In the genomic region with DNA sequence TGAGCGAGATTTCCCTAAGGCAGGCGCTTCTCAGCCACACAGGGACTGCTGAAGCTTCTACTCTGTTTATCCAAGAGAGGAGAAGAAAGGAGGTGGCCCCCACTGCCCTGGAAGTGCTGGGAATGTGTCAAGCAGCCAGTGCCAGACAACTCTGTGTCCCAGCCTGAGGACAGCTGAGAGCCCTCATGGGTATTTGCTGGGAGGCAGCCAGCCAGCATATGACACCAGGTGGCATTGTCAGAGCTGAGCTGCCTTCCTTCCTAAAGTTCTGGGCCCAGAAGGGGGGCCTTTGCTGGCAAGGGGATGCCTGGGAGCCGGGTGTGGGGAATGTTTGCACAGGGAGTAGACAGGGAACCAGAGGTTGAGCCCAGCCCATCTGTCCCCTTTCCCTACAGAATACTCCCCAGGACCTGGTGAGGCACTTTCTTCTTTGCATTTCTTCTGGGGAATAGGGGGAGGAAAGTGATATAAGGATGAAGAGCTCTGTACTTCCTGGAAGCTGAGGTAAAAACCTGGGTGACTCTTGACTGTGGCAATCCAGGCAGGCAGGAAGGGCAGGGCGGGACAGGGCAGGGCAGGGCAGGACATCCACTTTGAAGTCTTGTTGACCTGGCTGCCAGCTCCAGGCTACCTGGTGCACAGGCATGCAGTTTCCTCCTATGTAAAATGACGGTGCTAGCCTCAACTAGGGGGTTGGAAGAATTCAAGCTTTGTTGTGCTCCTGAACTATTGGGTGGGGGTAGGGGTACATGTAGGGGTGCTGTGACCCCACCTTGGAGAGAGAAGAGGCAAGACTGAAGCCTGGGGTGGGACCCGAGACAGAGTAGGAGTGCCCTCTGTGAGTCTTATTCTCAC, we compare ENCODE assay signal across 11 mouse cellular contexts. TPM values are rescaled to one million over a fixed set of nuclear protein-coding genes. Genes with fewer than 3 reads are reported as not detected.
A peak's percentile ranks its signal among the peaks of the same experiment; 100 is the strongest.
DNase-seq lines count a peak whose midpoint lies in the region; ATAC-seq and TF ChIP-seq lines count a peak whose summit lies in the region.
"Had no signal": no experiment of that assay in that cellular context is flagged by ENCODE, and none has a peak within 500 bp of the region (broad histone marks: within the 10 kb centered on the region; RNA-seq: fewer than 3 reads in every experiment).

No protein-coding gene starts in this region.

- peak; percentile 93 for TF ChIP-seq EP300 in heart, adult 2 months (IDR thresholded peaks at IDR 0.05; ENCODE audit: insufficient read depth, low read depth, low read length)

- no peak for DNase-seq in hindbrain, embryonic 14.5 days (ENCODE audit: low spot score)
- DNase-seq in heart, adult 2 months = peak; percentile 70 to 83
- no peak for DNase-seq in cerebellum, postnatal 14 days
- no peak for DNase-seq in cerebellum, adult 18-20 months
- no peak for DNase-seq in ovary, postnatal 14 days (ENCODE audit: low spot score)

- H3K4me1 ChIP-seq in hindbrain, embryonic 13.5 days (replicated peaks) = peaks cover 27% of the 10 kb centered on the region
- H3K4me1 ChIP-seq in hindbrain, embryonic 14.5 days (replicated peaks; ENCODE audit: control insufficient read depth, insufficient read depth, low read length) = peaks cover 12% of the 10 kb centered on the region
- peaks cover 91% of the 10 kb centered on the region for H3K4me1 ChIP-seq in E14TG2a.4 (replicated peaks; ENCODE audit: low read depth, low read length)
- peaks cover 7% of the 10 kb centered on the region for H3K4me1 ChIP-seq in heart, adult 2 months (ENCODE audit: control insufficient read depth, insufficient read depth, low read length)
- peaks cover 6% of the 10 kb centered on the region; the same call in 1 of the 2 replicates for H3K4me1 ChIP-seq in intestine, postnatal 0 days (replicated peaks; ENCODE audit: control insufficient read depth, insufficient read depth, low read length)

- intact Hi-C loops in heart, adult 2 months (cut with DNase I) = no loop called here

- no peak overlapping the region for H3K4me3 ChIP-seq in hindbrain, embryonic 13.5 days
- no peak overlapping the region for H3K4me3 ChIP-seq in hindbrain, embryonic 14.5 days (replicated peaks; ENCODE audit: low read length)
- H3K4me3 ChIP-seq in E14TG2a.4 (replicated peaks; ENCODE audit: low read length) = 0 out of 2 replicates have a peak overlapping the region, but pooled peaks have one; percentile 7
- H3K4me3 ChIP-seq in heart, adult 2 months = no peak overlapping the region; the same call in 1 of the 2 replicates
- H3K4me3 ChIP-seq in intestine, postnatal 0 days (ENCODE audit: low read depth, low read length) = no peak overlapping the region
- H3K4me3 ChIP-seq: limb, embryonic 13.5 days had no signal

- peak overlapping the region; percentile 49; the same call in 1 of the 2 replicates for H3K9ac ChIP-seq in hindbrain, embryonic 13.5 days
- no peak overlapping the region for H3K9ac ChIP-seq in hindbrain, embryonic 14.5 days
- H3K9ac ChIP-seq in heart, adult 2 months (ENCODE audit: low read depth, low read length) = peak overlapping the region; percentile 5; the same call in 1 of the 2 replicates
- H3K9ac ChIP-seq in intestine, postnatal 0 days (ENCODE audit: low read depth, low read length) = no peak overlapping the region
- H3K9ac ChIP-seq: limb, embryonic 13.5 days had no signal

- H3K4me2 ChIP-seq in hindbrain, embryonic 13.5 days = no peak overlapping the region
- no peak overlapping the region for H3K4me2 ChIP-seq in hindbrain, embryonic 14.5 days (replicated peaks)
- H3K4me2 ChIP-seq in intestine, postnatal 0 days (replicated peaks; ENCODE audit: low read depth) = no peak overlapping the region
- H3K4me2 ChIP-seq: limb, embryonic 13.5 days had no signal

- TF ChIP-seq POLR2A in heart, adult 2 months (IDR thresholded peaks at IDR 0.05; ENCODE audit: insufficient read depth, low read depth, low read length) = 0 out of 2 replicates have a peak, but pooled peaks have one; percentile 39

- ATAC-seq in hindbrain, embryonic 13.5 days (ENCODE audit: low FRiP score) = no peak
- ATAC-seq in hindbrain, embryonic 14.5 days (ENCODE audit: low FRiP score) = no peak
- peak; percentile 7; the same call in 1 of the 2 replicates for ATAC-seq in intestine, postnatal 0 days

- H3K27ac ChIP-seq in hindbrain, embryonic 13.5 days = peak overlapping the region; percentile 35; the same call in 1 of the 2 replicates
- no peak overlapping the region for H3K27ac ChIP-seq in hindbrain, embryonic 14.5 days
- H3K27ac ChIP-seq in heart, adult 2 months = peak overlapping the region; percentile 83
- peak overlapping the region; percentile 46; the same call in 1 of the 2 replicates for H3K27ac ChIP-seq in intestine, postnatal 0 days (ENCODE audit: low read depth, low read length)
- H3K27ac ChIP-seq: limb, embryonic 13.5 days had no signal

- no peaks in the 10 kb centered on the region for H3K36me3 ChIP-seq in hindbrain, embryonic 13.5 days
- no peaks in the 10 kb centered on the region for H3K36me3 ChIP-seq in hindbrain, embryonic 14.5 days (replicated peaks; ENCODE audit: control insufficient read depth, insufficient read depth)
- H3K36me3 ChIP-seq in E14TG2a.4 (ENCODE audit: insufficient read depth, low read length) = no peaks in the 10 kb centered on the region
- H3K36me3 ChIP-seq in heart, adult 2 months (ENCODE audit: control insufficient read depth, insufficient read depth, low read length) = no peaks in the 10 kb centered on the region
- H3K36me3 ChIP-seq in intestine, postnatal 0 days (ENCODE audit: control insufficient read depth, insufficient read depth) = no peaks in the 10 kb centered on the region
- H3K36me3 ChIP-seq: limb, embryonic 13.5 days had no signal

- no peaks in the 10 kb centered on the region for H3K79me2 ChIP-seq in heart, adult 2 months (replicated peaks; ENCODE audit: control insufficient read depth, insufficient read depth, low read length)

- peaks cover 49% of the 10 kb centered on the region for H3K27me3 ChIP-seq in hindbrain, embryonic 13.5 days
- peaks cover 27% of the 10 kb centered on the region for H3K27me3 ChIP-seq in hindbrain, embryonic 14.5 days (ENCODE audit: control insufficient read depth, insufficient read depth, low read length)
- no peaks in the 10 kb centered on the region for H3K27me3 ChIP-seq in E14TG2a.4 (ENCODE audit: insufficient read depth, low read length)
- no peaks in the 10 kb centered on the region for H3K27me3 ChIP-seq in heart, adult 2 months (ENCODE audit: control insufficient read depth, insufficient read depth, low read length)
- H3K27me3 ChIP-seq in intestine, postnatal 0 days (replicated peaks; ENCODE audit: control insufficient read depth, insufficient read depth, low read length) = no peaks in the 10 kb centered on the region

- no peak for TF ChIP-seq CTCF in E14TG2a.4 (conservative IDR thresholded peaks at IDR 0.05; ENCODE audit: low read length)
- no peak for TF ChIP-seq CTCF in heart, adult 2 months (IDR thresholded peaks at IDR 0.05)
- TF ChIP-seq CTCF in intestine, postnatal 0 days (IDR thresholded peaks at IDR 0.05; ENCODE audit: low read depth) = 0 out of 2 replicates have a peak, but pooled peaks have one; percentile 16

- 54% methylated on average over 6 of the region's 6 CpGs for WGBS in hindbrain, embryonic 13.5 days
- WGBS in hindbrain, embryonic 14.5 days = 53% methylated on average over 6 of the region's 6 CpGs
- WGBS in heart, adult 2 months = 24% methylated on average over 6 of the region's 6 CpGs
- WGBS in intestine, postnatal 0 days = 41% methylated on average over 6 of the region's 6 CpGs

- H3K9me3 ChIP-seq in hindbrain, embryonic 13.5 days = no peaks in the 10 kb centered on the region
- no peaks in the 10 kb centered on the region for H3K9me3 ChIP-seq in hindbrain, embryonic 14.5 days (ENCODE audit: control insufficient read depth, low read length)
- no peaks in the 10 kb centered on the region for H3K9me3 ChIP-seq in E14TG2a.4 (ENCODE audit: low read length)
- H3K9me3 ChIP-seq in intestine, postnatal 0 days (ENCODE audit: control insufficient read depth) = no peaks in the 10 kb centered on the region
- H3K9me3 ChIP-seq: limb, embryonic 13.5 days had no signal

RNA-seq across cellular contexts. Expression of gene Agpat2, which starts 3.1 kb away (rescaled TPM):
- 6.8 and 7.0 TPM in 2 replicates for polyA plus RNA-seq in hindbrain, embryonic 13.5 days (2015; fragmentation: Nextera tagmentation; extraction: Ambion mirVana)
- 5.6 and 6.6 TPM in 2 replicates for polyA plus RNA-seq in hindbrain, embryonic 14.5 days (2014; fragmentation: Nextera tagmentation; extraction: Ambion mirVana)
- 10 to 100 TPM; 52.8 to 59.2 TPM for total RNA-seq in heart, adult 2 months (2021)
- 117 and 142 TPM in 2 replicates for polyA plus RNA-seq in heart, adult 2 months (2012; rRNA removed)
- polyA plus RNA-seq in intestine, postnatal 0 days (2015; fragmentation: Nextera tagmentation; extraction: Ambion mirVana) = 124 and 128 TPM in 2 replicates

RNA-seq across cellular contexts. Expression of gene Gm20532, which starts 20.8 kb away (rescaled TPM):
- polyA plus RNA-seq in hindbrain, embryonic 13.5 days (2015; fragmentation: Nextera tagmentation; extraction: Ambion mirVana) = not detected in 2 replicates
- not detected in 2 replicates for polyA plus RNA-seq in hindbrain, embryonic 14.5 days (2014; fragmentation: Nextera tagmentation; extraction: Ambion mirVana)
- total RNA-seq in heart, adult 2 months (2021) = not detected
- not detected in 2 replicates for polyA plus RNA-seq in heart, adult 2 months (2012; rRNA removed)
- not detected in 2 replicates for polyA plus RNA-seq in intestine, postnatal 0 days (2015; fragmentation: Nextera tagmentation; extraction: Ambion mirVana)
- polyA plus RNA-seq: frontal cortex, adult 2 months; limb, embryonic 13.5 days; neural tube, embryonic 11.5 days had no signal

RNA-seq across cellular contexts. Expression of gene Fam69b, which starts 21.0 kb away (rescaled TPM):
- polyA plus RNA-seq in hindbrain, embryonic 13.5 days (2015; fragmentation: Nextera tagmentation; extraction: Ambion mirVana) = 109 and 117 TPM in 2 replicates
- 128 and 136 TPM in 2 replicates for polyA plus RNA-seq in hindbrain, embryonic 14.5 days (2014; fragmentation: Nextera tagmentation; extraction: Ambion mirVana)
- total RNA-seq in heart, adult 2 months (2021) = 10 to 100 TPM; 20.0 to 21.1 TPM
- 45.7 and 47.6 TPM in 2 replicates for polyA plus RNA-seq in heart, adult 2 months (2012; rRNA removed)
- polyA plus RNA-seq in intestine, postnatal 0 days (2015; fragmentation: Nextera tagmentation; extraction: Ambion mirVana) = 6.8 and 6.9 TPM in 2 replicates

RNA-seq across cellular contexts. Expression of gene Egfl7, which starts 27.5 kb away (rescaled TPM):
- 72.2 and 78.9 TPM in 2 replicates for polyA plus RNA-seq in hindbrain, embryonic 13.5 days (2015; fragmentation: Nextera tagmentation; extraction: Ambion mirVana)
- polyA plus RNA-seq in hindbrain, embryonic 14.5 days (2014; fragmentation: Nextera tagmentation; extraction: Ambion mirVana) = 62.2 and 69.2 TPM in 2 replicates
- 100 to 1,000 TPM; 102 to 111 TPM for total RNA-seq in heart, adult 2 months (2021)
- polyA plus RNA-seq in heart, adult 2 months (2012; rRNA removed) = 499 and 610 TPM in 2 replicates
- polyA plus RNA-seq in intestine, postnatal 0 days (2015; fragmentation: Nextera tagmentation; extraction: Ambion mirVana) = 54.4 and 65.2 TPM in 2 replicates

Comparison
In these comparisons a context has a peak if more than half of its experiments do, and no peak if none do; other contexts are left out.
1. H3K9ac ChIP-seq: peak in hindbrain, embryonic 13.5 days (single experiment) and heart, adult 2 months (single experiment); none in hindbrain, embryonic 14.5 days (single experiment) and intestine, postnatal 0 days (single experiment).
2. DNase-seq: peak in heart, adult 2 months (2 of 2); none in hindbrain, embryonic 14.5 days (single experiment), cerebellum, postnatal 14 days (0 of 2), cerebellum, adult 18-20 months (0 of 2) and ovary, postnatal 14 days (single experiment).
3. RNA of gene Agpat2, which starts 3.1 kb away (polyA plus RNA-seq): 117 to 142 TPM in heart, adult 2 months and 124 to 128 TPM in intestine, postnatal 0 days; 6.8 to 7.0 TPM in hindbrain, embryonic 13.5 days and 5.6 to 6.6 TPM in hindbrain, embryonic 14.5 days; every median in the first group is over 10 times any median in the second.